Mouse (Mus musculus) heart, adult 2 months (tissue): ENCODE data around the gene Dkkl1.

Source experiments
- CTCF ChIP-seq: fragments of 200-600 bp; IDR thresholded peaks from 2 replicates; pipeline ENCODE4 v1.8.1; 2022; ENCODE audit warnings: antibody characterized with exemption, mild to moderate bottlenecking, moderate library complexity
- EP300 ChIP-seq: fragments of 200-500 bp; IDR thresholded peaks from 2 replicates; pipeline ENCODE4 v1.6.1; 2011; ENCODE audit warnings: low read depth, low read length, control low read depth; ENCODE audit not compliant: insufficient read depth
- POLR2A ChIP-seq: fragments of 200-500 bp; IDR thresholded peaks from 2 replicates; pipeline ENCODE4 v1.6.1; 2011; ENCODE audit warnings: mild to moderate bottlenecking, low read depth, low read length, control low read depth; ENCODE audit not compliant: insufficient read depth

GRCm38 (mm10) chr7:45172974-45173373 is 39.0 kb downstream of the Dkkl1 start:
- peak; percentile 65 for TF ChIP-seq CTCF
- no peak for TF ChIP-seq EP300
- TF ChIP-seq POLR2A, result no peak
